Mouse (Mus musculus): ENCODE results near the gene Sbds.
"Not testable (repeated sequence)": the region's sequence is repeated elsewhere in the genome, so short reads cannot be mapped to it uniquely, and the experiment has no call there.

The Sbds gene

DNA sequence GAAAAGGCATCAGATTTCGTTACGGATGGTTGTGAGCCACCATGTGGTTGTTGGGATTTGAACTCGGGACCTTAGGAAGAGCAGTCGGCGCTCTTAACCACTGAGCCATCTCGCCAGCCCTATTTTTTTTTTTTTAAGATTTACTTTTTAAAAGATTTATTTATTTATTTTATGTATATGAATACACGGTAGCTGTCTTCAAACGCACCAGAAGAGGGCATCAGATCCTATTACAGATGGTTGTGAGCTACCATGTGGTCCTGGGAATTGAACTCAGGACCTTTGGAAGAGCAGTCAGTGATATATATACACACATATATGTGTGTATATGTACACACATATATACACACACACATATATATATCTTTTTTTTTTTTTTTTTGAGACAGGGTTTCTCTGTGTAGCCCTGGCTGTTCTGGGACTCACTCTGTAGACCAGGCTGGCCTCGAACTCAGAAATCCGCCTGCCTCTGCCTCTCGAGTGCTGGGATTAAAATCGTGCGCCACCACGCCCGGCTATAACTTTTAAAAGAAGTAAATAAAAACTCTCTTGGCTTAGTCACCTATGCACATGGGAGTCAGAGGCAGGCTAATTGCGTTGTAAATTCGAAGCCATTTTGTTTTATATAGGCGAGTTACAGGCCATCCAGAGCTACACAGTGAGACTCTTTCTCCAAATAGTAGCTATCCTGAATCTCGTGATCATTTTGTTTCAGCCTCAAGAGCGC is 632 bp upstream of the Sbds start:
- not testable (repeated sequence) for DNase-seq

DNA sequence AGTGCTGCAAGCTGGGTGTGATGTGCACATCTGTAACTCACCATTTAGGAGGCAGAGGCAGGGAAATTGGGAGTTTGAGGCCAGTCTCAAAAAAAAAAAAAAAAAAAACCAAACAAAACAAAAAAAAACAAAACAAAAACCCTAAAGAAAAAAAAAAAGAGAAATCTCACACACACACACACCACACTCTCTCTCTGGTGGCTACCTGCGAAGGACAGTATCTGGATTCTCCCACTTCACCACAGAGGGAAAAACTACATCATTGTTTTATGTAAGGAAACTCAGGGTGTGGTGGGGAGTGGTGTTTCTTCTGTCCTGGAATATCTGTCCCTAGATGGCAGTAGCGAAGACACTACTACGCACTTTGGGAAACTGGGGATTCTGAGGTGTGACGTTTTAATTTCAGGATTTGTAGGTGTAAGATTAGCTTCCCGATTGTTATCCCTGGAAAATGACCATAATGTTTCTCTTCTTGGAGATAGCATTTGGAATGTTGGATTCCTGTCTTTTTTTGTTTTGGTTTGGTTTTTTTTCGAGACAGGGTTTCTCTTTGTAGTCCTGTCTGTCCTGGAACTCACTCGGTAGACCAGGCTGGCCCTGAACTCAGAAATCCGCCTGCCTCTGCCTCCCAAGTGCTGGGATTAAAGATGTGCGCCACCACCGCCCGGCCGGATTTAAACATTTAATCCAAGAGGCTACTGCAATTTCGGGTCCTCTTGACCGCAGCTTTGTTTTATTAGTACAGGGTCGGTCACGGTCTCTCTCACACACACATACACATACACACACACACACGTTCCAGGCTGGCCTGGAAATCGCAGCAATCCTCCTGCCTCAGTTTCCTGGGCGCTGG is 940 bp downstream of the Sbds start:
- DNase-seq = peak in 1 of 2 experiments; percentile 43

DNA sequence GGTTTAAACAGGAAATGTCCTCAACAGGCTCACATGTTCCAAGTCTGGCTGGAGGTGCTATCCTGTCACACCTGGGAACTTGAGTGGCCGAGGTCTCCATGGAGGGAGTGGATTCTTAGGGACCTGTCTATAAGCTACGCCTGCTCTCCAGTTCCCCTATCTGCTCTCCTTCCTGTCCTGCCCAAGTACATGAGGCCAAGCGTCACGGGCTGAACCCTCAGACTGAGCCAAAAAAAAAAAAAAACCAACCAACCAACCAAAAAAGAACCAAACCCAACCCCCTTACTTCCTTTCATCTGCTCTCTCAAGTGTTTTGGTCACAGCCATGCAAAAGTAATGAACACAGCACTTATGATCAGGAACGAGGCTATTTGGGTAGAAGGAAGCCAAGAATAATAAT is 7.5 kb downstream of the Sbds start:
- no peak for DNase-seq

DNA sequence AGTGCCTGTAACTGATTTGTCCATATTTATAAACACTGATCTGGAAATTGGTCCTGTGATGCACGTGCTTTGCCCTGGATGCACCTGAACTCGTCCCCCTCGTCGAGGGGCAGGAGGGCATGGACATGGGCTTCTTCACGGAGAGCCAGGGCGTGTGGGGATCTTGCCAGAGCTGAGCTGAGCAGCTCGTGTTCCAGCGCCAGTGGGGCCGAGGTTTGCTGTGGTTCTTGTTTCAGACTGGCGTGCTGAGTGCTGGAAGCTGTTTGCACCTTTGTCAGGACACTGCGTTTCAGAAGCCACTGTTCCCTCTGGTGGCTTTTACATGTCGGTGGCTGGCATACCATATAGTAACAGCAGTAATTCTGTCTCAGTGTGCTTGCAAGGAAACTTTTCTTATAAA is 13.9 kb downstream of the Sbds start:
- no peak for DNase-seq

DNA sequence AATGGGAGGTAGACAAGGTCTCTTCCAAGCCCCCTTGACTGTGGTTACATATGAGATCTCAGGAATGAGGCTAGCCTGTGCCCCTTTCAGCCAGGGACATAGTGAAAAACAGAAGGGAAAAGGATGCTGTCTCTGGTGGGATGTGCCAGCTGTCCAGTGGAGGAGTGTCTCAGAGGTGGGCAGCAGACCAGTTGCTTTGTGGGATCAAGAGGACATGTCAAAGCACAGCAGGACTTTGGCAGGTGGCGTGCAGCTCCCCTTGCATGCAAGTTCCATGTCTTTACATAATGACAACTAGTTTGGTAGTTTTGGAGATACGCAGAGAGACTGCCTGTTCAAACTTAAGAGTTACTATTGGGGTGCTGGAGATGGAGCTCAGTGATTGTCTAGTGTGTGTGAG is 15.5 kb downstream of the Sbds start:
- DNase-seq = no peak

DNA sequence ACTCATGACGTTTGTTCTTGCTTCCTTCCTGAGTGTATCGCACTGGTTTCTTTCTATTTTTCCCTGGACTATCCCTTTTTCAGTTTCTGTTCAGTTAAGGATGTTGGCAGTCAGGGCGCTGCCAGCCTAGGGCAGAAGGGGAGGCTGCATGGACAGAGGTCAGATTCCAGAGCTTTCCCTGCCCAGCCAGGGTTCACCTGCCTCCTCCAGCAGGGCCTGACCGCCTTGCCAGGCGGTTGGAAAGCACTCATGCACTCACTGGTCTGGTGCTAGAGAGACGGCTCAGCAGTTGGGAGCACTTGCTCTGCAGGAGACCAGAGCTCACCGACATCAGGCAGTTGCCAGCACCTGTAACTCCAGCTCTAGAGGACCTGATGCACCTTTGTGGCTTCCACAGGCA is 16.1 kb downstream of the Sbds start:
- peak; percentile 72 to 90 for DNase-seq

DNA sequence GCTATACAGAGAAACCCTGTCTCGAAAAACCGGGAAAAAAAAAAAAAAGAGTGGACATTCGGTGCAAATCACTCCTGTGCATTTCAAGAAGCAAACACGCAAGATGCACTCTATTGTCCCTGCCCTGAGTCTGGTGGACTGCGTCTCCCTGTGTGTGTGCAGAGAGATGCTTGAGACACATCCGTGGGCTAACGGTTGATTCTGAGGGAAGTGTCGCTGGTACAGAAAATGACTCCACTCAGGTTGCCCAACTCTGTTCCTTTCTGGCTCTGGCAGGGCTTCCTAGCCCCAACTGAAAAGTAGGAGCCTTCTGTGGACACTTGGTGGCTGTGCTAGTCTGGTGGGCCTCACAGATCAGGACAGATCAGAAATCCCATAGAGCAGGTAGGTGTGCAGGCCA is 19.0 kb downstream of the Sbds start:
- DNase-seq = no peak

DNA sequence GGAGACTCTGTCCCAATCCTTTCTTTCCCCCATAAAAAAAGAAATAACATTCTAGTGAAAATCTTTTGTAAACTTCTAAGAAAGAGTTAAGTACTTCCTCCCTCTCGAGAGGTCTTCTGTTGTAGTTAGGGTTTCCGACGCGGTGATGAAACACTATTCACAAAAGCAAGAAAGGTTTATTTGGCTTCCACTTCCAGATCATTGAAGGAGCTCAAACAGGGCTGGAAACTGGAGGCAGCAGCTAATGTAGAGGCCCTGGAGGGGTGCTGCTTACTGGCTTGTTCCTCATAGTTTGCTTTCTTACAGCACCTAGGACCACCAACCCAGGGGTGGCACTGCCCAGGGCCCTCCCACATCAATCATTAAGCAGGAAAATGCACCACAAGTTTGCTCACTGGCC is 27.2 kb downstream of the Sbds start:
- DNase-seq = no peak

DNA sequence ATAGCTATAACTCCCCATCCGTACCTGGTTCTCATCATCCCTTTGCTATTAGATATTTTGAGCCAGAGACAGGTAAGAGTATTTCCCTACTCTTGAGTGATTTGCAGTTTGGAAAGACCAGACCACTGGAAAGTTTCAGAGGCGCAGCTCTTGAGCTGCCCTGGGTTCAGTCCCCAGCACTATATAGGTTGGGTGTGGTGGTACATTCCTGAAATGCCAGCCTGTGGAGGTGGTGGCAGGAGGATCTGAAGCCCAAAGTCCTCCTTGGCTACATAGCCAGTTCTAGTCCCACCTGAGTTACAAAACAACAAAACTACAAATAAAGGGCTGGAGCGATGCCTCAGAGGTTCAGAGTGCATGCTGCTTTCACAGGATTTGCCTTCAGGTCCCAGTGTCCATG is 28.5 kb downstream of the Sbds start:
- no peak for DNase-seq

DNA sequence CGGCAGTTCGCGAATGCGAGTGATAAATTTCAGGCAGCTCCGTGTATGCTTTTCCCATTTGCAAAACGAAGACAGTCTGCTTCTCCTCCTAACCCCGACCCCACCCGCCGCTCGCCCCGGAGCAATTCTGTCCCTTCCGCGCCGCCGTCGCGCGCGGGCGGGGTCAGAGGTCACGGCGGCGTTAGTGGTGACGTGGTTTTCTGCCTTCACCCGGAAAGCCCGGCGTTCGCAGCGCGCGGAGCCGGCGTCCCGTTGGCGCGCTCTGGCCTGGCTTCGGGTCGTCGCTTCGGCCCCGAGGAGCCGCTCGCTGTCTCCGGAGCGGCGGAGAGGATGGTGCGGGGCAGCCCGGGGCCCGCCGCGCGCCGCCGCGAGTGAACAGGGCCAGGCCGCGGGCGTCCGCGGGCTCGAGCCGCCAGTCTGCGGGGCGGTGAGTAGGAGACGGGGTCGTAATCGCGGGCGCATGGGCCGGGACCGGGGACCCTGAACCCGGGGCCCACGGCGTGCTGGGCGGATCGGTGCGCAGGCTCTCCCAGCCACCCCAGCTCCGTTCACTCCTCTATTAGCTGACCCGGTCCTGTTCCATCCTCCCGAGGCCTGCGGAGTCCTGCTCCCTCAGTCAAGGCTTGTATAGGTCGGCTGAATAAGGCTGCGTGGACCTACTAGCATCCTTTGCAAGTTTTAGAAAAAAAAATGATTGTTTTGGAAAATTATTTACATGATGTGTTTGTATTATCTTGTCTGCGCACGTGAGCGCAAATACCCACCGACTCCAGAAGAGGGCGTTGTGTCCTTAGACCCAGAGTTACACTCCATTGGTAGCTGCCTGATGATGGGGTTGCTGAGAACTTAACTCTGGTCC is 33.0 kb downstream of the Sbds start:
- DNase-seq = peak; percentile 90 to 94

DNA sequence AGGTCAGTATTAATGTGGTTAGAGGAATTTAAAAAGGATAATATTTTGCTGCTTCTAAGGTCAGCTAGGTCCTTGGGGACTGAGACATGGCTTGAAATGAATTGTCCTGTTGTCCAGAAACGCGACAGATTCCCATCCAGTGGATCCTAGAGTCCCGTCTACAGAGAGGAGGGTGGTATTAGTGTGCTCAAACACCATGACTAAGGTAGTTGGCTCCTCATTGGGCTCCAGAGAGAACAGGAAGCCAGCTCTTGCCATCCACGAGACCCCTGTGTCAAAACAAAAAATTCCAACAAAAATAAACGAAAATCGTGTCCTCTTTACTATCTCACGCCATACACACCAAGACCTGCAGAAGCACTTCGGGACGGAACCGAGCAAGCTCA is 33.6 kb downstream of the Sbds start:
- DNase-seq = no peak

DNA sequence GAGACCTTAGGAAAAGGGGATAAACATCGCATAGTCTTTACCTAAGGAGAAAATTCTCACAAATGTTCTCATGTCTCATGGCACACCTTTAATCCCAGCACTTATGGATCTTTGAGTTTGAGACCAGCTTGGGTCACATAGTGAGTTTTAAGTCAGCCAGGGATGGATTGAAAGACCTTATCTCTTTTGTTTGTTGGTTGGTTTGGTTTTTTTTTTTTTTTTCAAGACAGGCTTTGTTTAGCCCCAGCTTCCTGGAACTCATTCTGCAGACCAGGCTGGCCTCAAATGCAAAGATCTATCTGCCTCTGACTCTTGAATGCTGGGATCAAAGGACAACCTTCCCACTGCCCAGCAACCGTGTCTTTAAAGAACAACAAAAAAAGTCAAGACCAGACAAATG is 34.0 kb downstream of the Sbds start:
- DNase-seq = peak in 1 of 2 experiments; percentile 11

DNA sequence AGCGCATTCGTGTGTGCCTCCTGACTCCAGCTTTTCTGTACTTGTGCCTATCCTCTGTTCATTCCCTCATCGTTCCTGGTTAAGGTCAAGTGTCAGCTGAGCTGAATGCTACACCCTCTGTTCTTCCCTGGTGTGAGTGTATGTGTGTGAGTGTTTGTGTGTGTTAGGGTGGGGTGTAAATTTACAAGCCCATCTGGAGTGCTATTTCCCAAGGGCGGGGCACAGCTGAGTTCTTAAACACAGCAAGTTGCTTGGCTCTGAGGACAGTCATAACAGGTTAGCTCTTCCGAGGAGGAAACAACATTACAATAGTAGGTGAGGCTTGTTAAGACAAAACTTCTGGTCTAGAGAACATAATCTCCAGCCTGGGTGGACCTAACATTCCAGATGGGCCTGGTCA is 37.0 kb downstream of the Sbds start:
- DNase-seq = no peak

DNA sequence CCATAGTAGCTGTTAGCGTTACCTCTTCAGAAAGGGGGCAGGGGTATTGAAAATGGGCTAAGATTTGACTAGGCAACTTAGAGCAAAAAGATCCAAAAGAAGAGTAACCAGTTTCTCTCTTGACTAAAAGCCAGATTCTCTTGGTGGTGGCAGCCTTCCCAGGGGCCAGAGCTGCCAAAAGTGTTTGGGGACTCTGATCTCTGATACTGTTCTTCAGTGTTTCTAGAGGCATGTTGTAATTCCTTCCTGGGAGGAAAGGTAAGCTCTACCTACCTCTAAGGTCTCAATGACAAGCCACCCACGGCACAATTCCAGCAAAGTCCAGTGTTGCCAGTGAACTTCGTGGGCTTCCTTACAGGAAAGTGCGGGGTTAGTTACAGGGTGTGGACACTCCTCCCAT is 37.9 kb downstream of the Sbds start:
- no peak for DNase-seq

DNA sequence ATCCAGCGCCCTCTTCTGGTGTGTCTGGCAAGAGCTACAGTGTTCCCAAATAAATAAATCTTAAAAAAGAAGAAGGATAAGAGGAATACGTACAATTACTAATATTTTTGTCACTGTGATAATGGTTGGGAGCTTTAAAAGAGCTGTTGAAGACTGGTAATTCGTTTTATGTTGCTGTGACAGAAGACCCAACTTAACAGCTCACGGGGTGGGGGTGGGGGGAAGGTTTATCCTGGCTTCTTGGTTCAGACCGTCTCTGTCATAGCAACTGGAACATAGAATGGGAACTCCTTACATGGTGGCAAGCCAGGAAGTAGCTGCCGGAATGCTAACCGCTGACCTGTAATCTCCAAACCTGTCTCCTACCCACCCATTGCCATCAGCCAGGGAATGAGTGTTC is 38.5 kb downstream of the Sbds start, which contains the start of gene Tmem248:
Tmem248 (plus strand) TSS at position 301 of the 400 bp plus-strand sequence.
- no peak for DNase-seq

DNA sequence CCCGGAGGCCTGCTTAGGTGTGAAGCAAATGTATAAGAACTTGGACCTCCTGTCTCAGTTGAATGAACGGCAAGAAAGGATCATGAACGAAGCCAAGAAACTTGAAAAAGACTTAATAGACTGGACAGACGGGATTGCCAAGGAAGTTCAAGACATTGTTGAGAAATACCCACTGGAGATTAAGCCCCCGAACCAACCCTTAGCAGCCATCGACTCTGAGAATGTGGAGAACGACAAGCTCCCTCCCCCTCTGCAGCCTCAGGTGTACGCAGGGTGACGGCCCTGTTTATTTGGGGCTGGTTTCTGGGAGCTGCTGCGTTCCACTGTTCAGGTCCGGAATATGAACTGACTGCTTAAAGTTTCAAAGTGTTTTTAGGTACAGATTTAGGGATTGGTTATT is 42.4 kb downstream of the Sbds start:
- no peak for DNase-seq

DNA sequence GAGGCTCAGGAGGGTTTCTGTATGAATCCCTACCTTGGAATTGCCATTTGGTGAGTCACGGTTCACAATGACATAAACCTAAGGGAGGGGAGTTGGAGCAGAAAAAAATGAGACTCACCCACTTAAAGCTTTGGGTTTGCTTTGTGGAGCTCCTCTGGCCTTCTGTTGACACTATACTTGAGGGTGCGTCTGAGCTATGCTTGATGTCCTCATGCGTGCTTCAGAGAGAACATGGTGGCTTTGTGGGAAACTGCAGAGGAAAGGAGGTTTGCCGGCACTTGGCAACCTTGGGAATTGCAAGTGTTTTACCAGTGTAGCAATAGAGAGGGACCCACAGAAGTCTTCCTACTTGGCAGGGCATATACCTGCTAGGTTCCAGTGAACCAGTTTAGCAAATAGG is 48.0 kb downstream of the Sbds start:
- DNase-seq = no peak

DNA sequence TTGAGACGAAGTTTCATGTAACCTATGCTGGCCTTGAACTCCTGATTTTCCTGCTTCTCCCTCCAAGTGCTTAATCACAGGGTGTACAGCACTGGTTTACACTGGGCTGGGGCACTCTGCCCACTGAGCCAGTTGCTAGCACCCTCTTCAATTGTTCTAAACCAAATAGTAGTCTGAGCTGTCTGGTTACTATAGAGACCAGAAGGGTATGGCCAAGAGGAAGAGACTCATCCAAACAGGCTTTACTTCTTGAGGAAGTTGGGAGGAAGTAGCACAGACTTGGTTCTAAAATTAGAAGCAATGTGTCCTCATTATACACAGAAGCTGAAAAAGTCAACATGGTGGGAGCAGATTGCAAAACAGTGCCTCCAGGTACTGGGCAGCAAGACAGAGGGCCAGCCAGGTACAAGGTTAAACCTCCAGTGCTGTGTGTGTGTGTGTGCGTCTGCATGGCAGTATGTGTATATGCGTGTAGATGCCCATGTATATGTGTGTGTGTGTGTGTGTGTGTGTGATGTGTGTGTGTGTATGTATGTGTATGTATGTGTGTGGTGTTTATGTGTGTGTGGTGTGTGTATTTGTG is 49.8 kb downstream of the Sbds start:
- no peak for DNase-seq

DNA sequence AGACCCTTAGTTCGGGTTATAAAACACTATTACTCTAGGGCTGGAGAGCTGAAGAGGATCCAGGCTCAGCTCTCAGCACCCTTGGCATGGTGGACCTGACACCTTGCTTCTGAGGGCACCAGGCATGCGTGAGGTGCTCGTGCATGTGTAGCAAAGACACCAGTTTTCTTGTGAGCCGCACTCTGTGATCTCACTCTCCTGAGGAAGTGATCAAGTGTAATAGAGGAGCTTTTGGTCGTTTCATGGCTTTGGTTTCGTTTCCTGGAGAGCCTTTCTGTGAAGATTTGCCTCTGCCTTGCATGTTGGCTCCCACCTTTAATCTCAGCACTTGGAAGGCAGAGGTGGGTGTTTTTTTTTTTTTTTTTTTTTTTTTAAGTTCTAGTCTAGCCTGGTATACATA is 50.8 kb downstream of the Sbds start:
- no peak for DNase-seq

DNA sequence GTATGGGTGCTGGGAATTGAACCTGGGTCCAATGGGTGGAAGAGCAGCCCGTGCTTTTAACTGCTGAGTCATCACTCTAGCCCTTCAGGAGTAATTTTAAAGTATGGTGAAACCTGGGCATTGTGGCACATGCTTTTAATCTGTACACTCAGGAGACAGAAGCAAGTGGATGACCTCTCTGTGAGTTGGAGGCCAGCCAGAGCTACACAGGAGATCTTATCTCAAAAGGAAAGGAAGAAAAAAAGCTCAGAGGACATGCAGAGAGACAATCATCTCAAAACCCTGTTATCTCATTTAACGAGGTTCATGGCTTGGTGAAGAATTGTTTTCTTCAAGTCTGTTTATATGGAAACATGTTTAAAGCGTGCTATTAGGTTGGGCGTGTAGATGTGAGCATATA is 51.4 kb downstream of the Sbds start:
- DNase-seq = no peak

DNA sequence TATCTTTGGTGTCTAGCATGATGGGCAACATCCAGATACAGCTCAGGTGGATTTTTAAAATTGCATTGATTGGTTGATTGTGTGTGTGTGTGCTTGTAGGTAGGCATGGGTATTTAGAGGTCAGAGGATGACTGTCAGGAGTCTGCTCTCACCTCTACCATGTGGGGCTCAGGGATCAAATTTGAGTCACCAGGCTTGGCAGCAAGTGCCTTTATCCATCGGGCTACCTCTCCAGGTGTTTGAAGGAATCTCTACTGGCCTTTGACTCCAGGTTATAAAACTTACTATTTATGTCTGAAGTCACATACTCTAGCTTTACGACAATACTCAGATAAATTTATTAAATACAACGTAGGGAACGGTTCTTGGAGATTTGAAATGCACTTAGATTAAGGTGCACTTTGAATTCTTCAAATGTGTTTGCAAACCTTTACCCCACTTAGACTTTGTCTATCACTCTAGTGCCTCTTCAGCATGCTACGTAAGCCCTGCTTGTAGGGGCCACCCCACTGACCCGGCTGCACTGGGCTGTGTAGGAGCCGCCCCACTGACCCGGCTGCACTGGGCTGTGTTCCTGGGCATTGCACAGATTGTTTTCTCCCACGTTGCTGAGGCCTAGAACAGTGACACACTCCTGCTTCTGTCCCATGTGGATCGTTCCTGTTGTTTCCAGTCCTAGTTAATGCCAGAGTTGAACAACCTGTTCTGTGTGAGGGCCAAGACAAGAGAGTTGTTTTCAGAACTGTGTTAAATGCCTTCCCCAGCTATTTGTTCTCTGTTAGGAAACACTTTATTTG is 54.9 kb downstream of the Sbds start:
- peak; percentile 60 to 90 for DNase-seq

DNA sequence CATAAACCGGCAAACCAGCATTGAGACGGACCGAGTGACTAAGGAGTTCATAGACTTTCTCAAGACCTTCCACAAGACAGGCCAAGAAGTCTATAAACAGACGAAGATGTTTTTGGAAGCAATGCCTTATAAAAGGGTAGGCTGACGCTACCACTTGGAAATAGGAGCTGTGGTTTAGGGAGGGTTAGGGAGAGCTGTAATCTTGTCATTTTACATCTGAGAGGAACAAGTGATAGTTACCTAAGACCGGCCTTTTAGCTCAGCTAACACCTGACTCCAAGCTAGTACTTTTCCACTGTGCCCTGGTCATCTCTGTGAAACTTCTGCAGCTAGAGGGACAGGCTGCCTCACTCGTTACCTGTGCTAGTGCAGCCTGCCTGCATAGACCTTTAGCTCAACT is 57.3 kb downstream of the Sbds start:
- no peak for DNase-seq

Data from kidney, postnatal 25 days (tissue).